Mouse (Mus musculus) MEL (cell line): Measurements from ENCODE around the gene Fndc7. TPM values are rescaled to one million over a fixed set of nuclear protein-coding genes. Genes with fewer than 3 reads are reported as not detected.

Experiments used
- DNase-seq: peaks from one replicate; pipeline ENCODE4 v3.0.0; 2011; ENCODE audit warnings: low read depth, low spot score
- H3K27ac ChIP-seq: 2 replicates; pipeline ENCODE4 v1.5.1; 2012; ENCODE audit warnings: low read depth, mild to moderate bottlenecking, control low read depth, low read length, moderate library complexity; ENCODE audit not compliant: control insufficient read depth
- H3K27me3 ChIP-seq, 2 experiments: fragments of 150-350 bp in 1 of 2; sonication (generic) in 1 of 2; 2 replicates each; pipeline ENCODE4 v1.6.1; 2012; ENCODE audit warnings: low read length in 2 of 2, mild to moderate bottlenecking in 2 of 2, improper control_type of control experiment in 1 of 2, moderate library complexity in 1 of 2; ENCODE audit not compliant: insufficient read depth in 2 of 2, control insufficient read depth in 1 of 2
- H3K36me3 ChIP-seq, 2 experiments: 2 replicates each; pipeline ENCODE4 v1.6.1; 2012 to 2014; ENCODE audit warnings: low read length in 2 of 2, improper control_type of control experiment in 1 of 2, inconsistent platforms in 1 of 2, mild to moderate bottlenecking in 1 of 2; ENCODE audit not compliant: insufficient read depth in 2 of 2, control insufficient read depth in 1 of 2
- H3K4me1 ChIP-seq, 2 experiments: fragments of 150-350 bp in 1 of 2; sonication (generic) in 1 of 2; 2 replicates each; pipeline ENCODE4 v1.6.1; 2012; ENCODE audit warnings: low read length in 2 of 2, improper control_type of control experiment in 1 of 2, mild to moderate bottlenecking in 1 of 2; ENCODE audit not compliant: insufficient read depth in 2 of 2, control insufficient read depth in 1 of 2
- H3K4me3 ChIP-seq, 2 experiments: fragments of 150-350 bp in 1 of 2; sonication (generic) in 1 of 2; 2 replicates each; pipeline ENCODE4 v1.5.1; 2012; ENCODE audit warnings: low read depth in 2 of 2, low read length in 2 of 2, mild to moderate bottlenecking in 2 of 2, moderate library complexity in 2 of 2, control low read depth in 1 of 2, improper control_type of control experiment in 1 of 2; ENCODE audit not compliant: control insufficient read depth in 1 of 2, insufficient read depth in 1 of 2
- H3K79me2 ChIP-seq: 2 replicates; pipeline ENCODE4 v1.6.1; 2012; ENCODE audit warnings: mild to moderate bottlenecking, low read length, moderate library complexity; ENCODE audit not compliant: control insufficient read depth, poor library complexity, insufficient read depth
- H3K9ac ChIP-seq: 2 replicates; pipeline ENCODE4 v1.6.1; 2012; ENCODE audit warnings: low read depth, mild to moderate bottlenecking, control low read depth, low read length, moderate library complexity; ENCODE audit not compliant: control insufficient read depth, poor library complexity, severe bottlenecking
- H3K9me3 ChIP-seq: fragments of 150-350 bp; sonication (generic); replicated peaks from 2 replicates; pipeline ENCODE4 v1.6.1; 2012; ENCODE audit warnings: mild to moderate bottlenecking, low read length, improper control_type of control experiment, moderate library complexity; ENCODE audit not compliant: insufficient read depth
- BHLHE40 ChIP-seq: IDR thresholded peaks from 2 replicates; pipeline ENCODE4 v1.6.1; 2012; ENCODE audit warnings: low read depth, mild to moderate bottlenecking, inconsistent platforms, low read length, improper control_type of control experiment, borderline replicate concordance
- CHD2 ChIP-seq: IDR thresholded peaks from 2 replicates; pipeline ENCODE4 v1.6.1; 2011; ENCODE audit warnings: low read length, improper control_type of control experiment
- CTCF ChIP-seq, 3 experiments: IDR thresholded peaks in 2 of 3; conservative IDR thresholded peaks in 1 of 3; 2 replicates each; pipeline ENCODE4 v1.5.1; 2011 to 2012; ENCODE audit warnings: low read length in 3 of 3, low read depth in 2 of 3, mild to moderate bottlenecking in 2 of 3, improper control_type of control experiment in 1 of 3, inconsistent platforms in 1 of 3, mixed read lengths in 1 of 3, moderate library complexity in 1 of 3; ENCODE audit not compliant: control insufficient read depth in 1 of 3, insufficient read depth in 1 of 3, poor library complexity in 1 of 3, severe bottlenecking in 1 of 3
- ELF1 ChIP-seq: IDR thresholded peaks from 2 replicates; pipeline ENCODE4 v1.6.1; 2014; ENCODE audit warnings: low read depth, mild to moderate bottlenecking, inconsistent platforms, low read length, improper control_type of control experiment, moderate library complexity
- ETS1 ChIP-seq: IDR thresholded peaks from 2 replicates; pipeline ENCODE4 v1.6.1; 2012; ENCODE audit warnings: low read depth, mild to moderate bottlenecking, inconsistent platforms, low read length, improper control_type of control experiment, moderate library complexity
- GATA1 ChIP-seq: IDR thresholded peaks from 2 replicates; pipeline ENCODE4 v1.6.1; 2011; ENCODE audit warnings: low read depth, low read length, improper control_type of control experiment
- HCFC1 ChIP-seq: IDR thresholded peaks from 2 replicates; pipeline ENCODE4 v1.6.1; 2012; ENCODE audit warnings: low read depth, mild to moderate bottlenecking, inconsistent platforms, low read length, improper control_type of control experiment, moderate library complexity
- KAT2A ChIP-seq: conservative IDR thresholded peaks from 2 replicates; pipeline ENCODE4 v1.6.1; 2012; ENCODE audit warnings: low read depth, low read length, improper control_type of control experiment, inconsistent platforms
- MAX ChIP-seq: IDR thresholded peaks from 2 replicates; pipeline ENCODE4 v1.6.1; 2011; ENCODE audit warnings: low read length, improper control_type of control experiment
- MYC ChIP-seq: IDR thresholded peaks from 2 replicates; pipeline ENCODE4 v1.6.1; 2011; ENCODE audit warnings: low read depth, mild to moderate bottlenecking, low read length, improper control_type of control experiment, moderate library complexity
- POLR2A ChIP-seq, 2 experiments: IDR thresholded peaks; 2 replicates each; pipeline ENCODE4 v1.6.1; 2011 to 2012; ENCODE audit warnings: low read length in 2 of 2, mild to moderate bottlenecking in 2 of 2, control low read depth in 1 of 2, improper control_type of control experiment in 1 of 2, low read depth in 1 of 2, moderate library complexity in 1 of 2; ENCODE audit not compliant: control insufficient read depth in 1 of 2, insufficient read depth in 1 of 2, poor library complexity in 1 of 2
- POLR2AphosphoS5 ChIP-seq: IDR thresholded peaks from 2 replicates; pipeline ENCODE4 v1.6.1; 2012; ENCODE audit warnings: low read depth, borderline replicate concordance, mild to moderate bottlenecking, inconsistent platforms, low read length, moderate library complexity, mixed read lengths
- RAD21 ChIP-seq: IDR thresholded peaks from 2 replicates; pipeline ENCODE4 v1.6.1; 2011; ENCODE audit warnings: mild to moderate bottlenecking, low read depth, low read length, improper control_type of control experiment
- RCOR1 ChIP-seq: IDR thresholded peaks from 2 replicates; pipeline ENCODE4 v1.6.1; 2012; ENCODE audit warnings: low read depth, mild to moderate bottlenecking, inconsistent platforms, low read length, improper control_type of control experiment
- USF1 ChIP-seq: IDR thresholded peaks from 2 replicates; pipeline ENCODE4 v1.6.1; 2014; ENCODE audit warnings: low read depth, mild to moderate bottlenecking, inconsistent platforms, low read length, improper control_type of control experiment, moderate library complexity
- USF2 ChIP-seq, 2 experiments: IDR thresholded peaks; 2 replicates each; pipeline ENCODE4 v1.6.1; 2011 to 2012; ENCODE audit warnings: improper control_type of control experiment in 2 of 2, low read length in 2 of 2, borderline replicate concordance in 1 of 2, inconsistent platforms in 1 of 2, low read depth in 1 of 2, mild to moderate bottlenecking in 1 of 2; ENCODE audit not compliant: insufficient read depth in 1 of 2
- ZKSCAN1 ChIP-seq: IDR thresholded peaks from 2 replicates; pipeline ENCODE4 v1.6.1; 2012; ENCODE audit warnings: low read depth, mild to moderate bottlenecking, inconsistent platforms, low read length, improper control_type of control experiment, moderate library complexity
- ZNF384 ChIP-seq: IDR thresholded peaks from 2 replicates; pipeline ENCODE4 v1.6.1; 2012; ENCODE audit warnings: low read depth, mild to moderate bottlenecking, inconsistent platforms, low read length, improper control_type of control experiment
- polyA plus RNA-seq, 2 experiments: library from polyadenylated mRNA; stranded (reverse) in 1 of 2; unstranded in 1 of 2; fragments of >175 nt in 1 of 2; fragments of >200 nt in 1 of 2; gene quantifications; 2 replicates each; pipeline versions ENCODE4 v1.2.1 to v1.2.4; 2012; ENCODE audit warnings: low replicate concordance in 2 of 2, low read depth in 1 of 2; ENCODE audit not compliant: insufficient read length in 2 of 2, insufficient read depth in 1 of 2, missing spikeins in 1 of 2
- total RNA-seq: library from RNA; depleted of rRNA; stranded (reverse); fragments of 300-350 nt; gene quantifications from 2 replicates; pipeline ENCODE4 v1.2.3, GENCODE M21; 2012

Gene Fndc7
- total and polyA plus RNA-seq, 3 experiments: 0.13 TPM; not detected in 2

GRCm38 (mm10) chr3:108918852-108919251, 29.0 kb upstream of the Fndc7 start:
- peak in 1 of 3 experiments; percentile 31; a peak in 2 of 6 replicates for TF ChIP-seq CTCF (IDR thresholded peaks at IDR 0.05 in 2 of 3, conservative IDR thresholded peaks at IDR 0.05 in 1 of 3; ENCODE audit: control insufficient read depth in 1 of 3, insufficient read depth in 1 of 3, low read depth in 2 of 3, low read length in 3 of 3, poor library complexity in 1 of 3, severe bottlenecking in 1 of 3)
- no peak for TF ChIP-seq BHLHE40
- TF ChIP-seq POLR2AphosphoS5: no peak
- TF ChIP-seq ELF1: no peak
- H3K27me3 ChIP-seq: no peaks in the 10 kb centered on the region
- no peaks in the 10 kb centered on the region for H3K9me3 ChIP-seq
- peaks cover 0 to 9% of the 10 kb centered on the region in 2 experiments; a peak in 2 of 4 replicates for H3K36me3 ChIP-seq
- no peak overlapping the region for H3K27ac ChIP-seq
- no peak overlapping the region for H3K4me3 ChIP-seq
- DNase-seq: no peak
- H3K79me2 ChIP-seq: no peaks in the 10 kb centered on the region
- peaks cover 0 to 21% of the 10 kb centered on the region in 2 experiments; a peak in 3 of 4 replicates for H3K4me1 ChIP-seq
- no peak overlapping the region for H3K9ac ChIP-seq

DNA sequence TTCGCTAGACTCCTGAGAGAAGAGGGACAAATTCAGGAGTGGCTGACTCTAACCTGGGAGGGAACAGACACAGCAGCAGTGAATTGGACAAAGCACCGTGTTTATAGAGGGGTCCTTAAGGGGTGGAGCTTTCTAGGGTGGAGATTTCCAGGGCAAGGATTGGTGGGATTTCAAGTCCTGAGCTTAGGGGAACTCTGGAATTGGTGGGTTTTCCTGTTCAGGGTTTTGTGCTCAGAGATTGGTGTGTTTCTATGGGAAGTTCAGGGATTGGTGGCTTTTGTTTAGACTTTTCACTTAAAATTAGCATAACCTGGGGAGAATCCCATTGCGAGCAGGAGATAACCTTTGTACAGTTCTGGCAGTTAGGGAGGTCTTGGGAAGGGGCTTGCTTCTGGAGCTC, 28.2 kb upstream of the Fndc7 start:
- Histone ChIP-seq H3K9me3 (no peaks in the 10 kb centered on the region), H3K4me1 (peaks cover 0 to 21% of the 10 kb centered on the region in 2 experiments; a peak in 3 of 4 replicates), H3K27me3 (no peaks in the 10 kb centered on the region), H3K27ac (no peak overlapping the region), H3K79me2 (no peaks in the 10 kb centered on the region), H3K36me3 (peaks cover 0 to 9% of the 10 kb centered on the region in 2 experiments; a peak in 2 of 4 replicates), H3K4me3 (no peak overlapping the region), H3K9ac (no peak overlapping the region)
- TF ChIP-seq RCOR1 (no peak), RAD21 (no peak), GATA1 (no peak), USF2 (IDR thresholded peaks at IDR 0.05; ENCODE audit: borderline replicate concordance in 1 of 2, insufficient read depth in 1 of 2, low read depth in 1 of 2, low read length in 2 of 2) (no peak), USF1 (no peak), CHD2 (no peak), ZNF384 (no peak), KAT2A (no peak), ZKSCAN1 (no peak), MAX (no peak), POLR2A (IDR thresholded peaks at IDR 0.05; ENCODE audit: control insufficient read depth in 1 of 2, insufficient read depth in 1 of 2, low read depth in 1 of 2, low read length in 2 of 2, poor library complexity in 1 of 2) (no peak), HCFC1 (no peak), MYC (no peak), ETS1 (no peak)
- no peak for DNase-seq
